Mouse (Mus musculus): Measurements from ENCODE around the gene Trappc4. TPM values are rescaled to one million over a fixed set of nuclear protein-coding genes. Genes with fewer than 3 reads are reported as not detected.
"Not testable (repeated sequence)": the region's sequence is repeated elsewhere in the genome, so short reads cannot be mapped to it uniquely, and the experiment has no call there.

Trappc4 gene
- polyA plus RNA-seq, 2 experiments, result 26.6 to 44.4 TPM

GRCm38 (mm10) chr9:44384596-44384995 is 22.8 kb downstream of the Trappc4 start:
- 88% methylated on average over 13 of the region's 13 CpGs for WGBS (ENCODE audit: insufficient replicate concordance)
- H3K27ac ChIP-seq, result no peak overlapping the region
- no peaks in the 10 kb centered on the region for H3K9me3 ChIP-seq (ENCODE audit: control insufficient read depth, low read length)
- H3K9ac ChIP-seq (replicated peaks), result no peak overlapping the region
- peaks cover 61% of the 10 kb centered on the region for H3K36me3 ChIP-seq (replicated peaks; ENCODE audit: control insufficient read depth, insufficient read depth, low read depth)
- no peaks in the 10 kb centered on the region for H3K27me3 ChIP-seq (ENCODE audit: control insufficient read depth, insufficient read depth, low read length)
- DNase-seq (ENCODE audit: low read depth in 3 of 3, low spot score in 3 of 3) (no peak), ATAC-seq (ENCODE audit: insufficient read depth) (no peak)
- H3K4me3 ChIP-seq (ENCODE audit: insufficient read depth in 1 of 2, low read depth in 2 of 2, low read length in 2 of 2), result no peak overlapping the region
- H3K4me2 ChIP-seq (ENCODE audit: low read depth), result no peak overlapping the region
- H3K4me1 ChIP-seq (replicated peaks; ENCODE audit: control insufficient read depth in 2 of 2, insufficient read depth in 2 of 2, low read length in 1 of 2), result peaks cover 9 to 10% of the 10 kb centered on the region in 2 experiments
- TF ChIP-seq EP300 (IDR thresholded peaks at IDR 0.05; ENCODE audit: low read depth) (no peak), CTCF (IDR thresholded peaks at IDR 0.05; ENCODE audit: low read depth) (no peak)

DNA sequence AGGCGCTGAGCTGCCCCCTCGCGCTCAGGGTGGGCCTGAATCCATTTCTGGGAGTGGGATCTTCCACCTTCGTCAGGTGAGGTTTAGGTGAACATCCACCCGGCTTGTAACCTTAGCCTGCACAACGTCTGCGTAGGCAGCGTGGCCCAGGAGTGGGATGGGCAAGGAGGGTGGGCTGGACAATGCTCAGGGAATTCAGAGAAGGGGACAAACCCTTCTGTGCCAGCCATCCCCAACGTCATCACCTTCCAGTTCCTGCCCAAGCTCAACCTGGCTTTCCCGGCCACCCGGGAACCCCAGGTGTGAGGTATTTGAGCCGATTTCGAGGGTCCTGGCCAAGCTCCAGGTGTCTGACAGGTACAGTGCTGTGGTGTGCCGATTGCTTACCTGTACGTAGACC is 27.5 kb downstream of the Trappc4 start:
- peak; percentile 11; the same call in 1 of the 2 replicates for ATAC-seq (ENCODE audit: insufficient read depth)
- H3K27me3 ChIP-seq (ENCODE audit: control insufficient read depth, insufficient read depth, low read length), result no peaks in the 10 kb centered on the region

GRCm38 (mm10) chr9:44379054-44379834 is 28.2 kb downstream of the Trappc4 start, which contains the start of gene Hyou1:
Hyou1 (plus strand) TSS chr9:44379490.
- Histone ChIP-seq H3K27ac (peak within 1 kb of the TSS; percentile 86), H3K4me2 (ENCODE audit: low read depth) (peak within 1 kb of the TSS; percentile 99), H3K4me1 (replicated peaks; ENCODE audit: control insufficient read depth in 2 of 2, insufficient read depth in 2 of 2, low read length in 1 of 2) (peaks cover 15 to 18% of the 10 kb centered on the region in 2 experiments), H3K4me3 (ENCODE audit: insufficient read depth in 1 of 2, low read depth in 2 of 2, low read length in 2 of 2) (peak within 1 kb of the TSS; percentile 82 to 92), H3K9me3 (ENCODE audit: control insufficient read depth, low read length) (no peaks in the 10 kb centered on the region), H3K36me3 (replicated peaks; ENCODE audit: control insufficient read depth, insufficient read depth, low read depth) (peaks cover 27% of the 10 kb centered on the region), H3K9ac (replicated peaks) (peak within 1 kb of the TSS; percentile 90), H3K27me3 (ENCODE audit: control insufficient read depth, insufficient read depth, low read length) (no peaks in the 10 kb centered on the region)
- under 1% methylated on average over 83 of the region's 83 CpGs for WGBS (ENCODE audit: insufficient replicate concordance)
- 0 out of 2 replicates have a peak, but pooled peaks have one; percentile 17 for TF ChIP-seq EP300 (IDR thresholded peaks at IDR 0.05; ENCODE audit: low read depth)
- TF ChIP-seq CTCF (IDR thresholded peaks at IDR 0.05; ENCODE audit: low read depth), result peak; percentile 35; the same call in 1 of the 2 replicates
- ATAC-seq (ENCODE audit: insufficient read depth), result peak; percentile 94
- peak; percentile 93 to 94 (median 93) for DNase-seq (ENCODE audit: low read depth in 3 of 3, low spot score in 3 of 3)

More for the DNA sequence above, 27.5 kb downstream of the Trappc4 start:
- H3K27ac ChIP-seq, result peak overlapping the region; percentile 68
- DNase-seq (ENCODE audit: low read depth in 3 of 3, low spot score in 3 of 3), result no peak
- WGBS (ENCODE audit: insufficient replicate concordance), result 7% methylated on average over 15 of the region's 15 CpGs
- TF ChIP-seq EP300 (IDR thresholded peaks at IDR 0.05; ENCODE audit: low read depth) (no peak), CTCF (IDR thresholded peaks at IDR 0.05; ENCODE audit: low read depth) (no peak)
- H3K36me3 ChIP-seq (replicated peaks; ENCODE audit: control insufficient read depth, insufficient read depth, low read depth), result peaks cover 32% of the 10 kb centered on the region
- no peaks in the 10 kb centered on the region for H3K9me3 ChIP-seq (ENCODE audit: control insufficient read depth, low read length)
- H3K4me2 ChIP-seq (ENCODE audit: low read depth), result peak overlapping the region; percentile 99
- H3K4me3 ChIP-seq (ENCODE audit: insufficient read depth in 1 of 2, low read depth in 2 of 2, low read length in 2 of 2), result peak overlapping the region; percentile 82 to 92
- H3K9ac ChIP-seq (replicated peaks), result peak overlapping the region; percentile 90
- H3K4me1 ChIP-seq (replicated peaks; ENCODE audit: control insufficient read depth in 2 of 2, insufficient read depth in 2 of 2, low read length in 1 of 2), result peaks cover 15 to 18% of the 10 kb centered on the region in 2 experiments

DNA sequence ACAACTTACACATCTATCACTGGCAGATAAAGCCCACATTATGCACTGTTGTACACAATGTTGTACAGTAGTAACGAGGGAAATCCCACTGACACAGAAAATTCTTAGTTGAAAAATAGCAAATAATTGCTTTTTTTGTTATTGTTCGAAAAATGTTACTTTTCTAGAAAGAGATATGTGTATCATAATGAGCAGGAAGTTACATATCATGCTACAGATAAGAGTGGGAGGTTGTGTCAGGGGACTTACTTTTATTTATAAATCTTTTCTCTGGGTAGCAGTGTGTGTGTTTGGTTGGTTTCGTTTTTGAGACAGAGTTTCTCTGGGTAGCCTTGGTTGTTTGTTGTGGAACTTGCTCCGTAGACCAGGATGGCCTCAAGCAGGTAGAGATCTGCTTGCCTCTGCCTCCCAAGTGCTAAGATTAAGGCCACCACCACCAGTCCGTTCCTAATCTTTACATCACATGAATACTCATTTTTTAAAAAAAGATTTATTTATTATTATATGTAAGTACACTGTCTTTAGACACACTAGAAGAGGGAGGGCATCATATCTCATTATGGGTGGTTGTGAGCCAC is 29.2 kb downstream of the Trappc4 start:
- peaks cover 15 to 24% of the 10 kb centered on the region in 2 experiments for H3K4me1 ChIP-seq (replicated peaks; ENCODE audit: control insufficient read depth in 2 of 2, insufficient read depth in 2 of 2, low read length in 1 of 2)
- H3K4me2 ChIP-seq (ENCODE audit: low read depth), result peak overlapping the region; percentile 72
- TF ChIP-seq EP300 (IDR thresholded peaks at IDR 0.05; ENCODE audit: low read depth), result no peak
- DNase-seq (ENCODE audit: low read depth in 3 of 3, low spot score in 3 of 3), result no peak
- peak overlapping the region; percentile 78 to 92 for H3K4me3 ChIP-seq (ENCODE audit: insufficient read depth in 1 of 2, low read depth in 2 of 2, low read length in 2 of 2)
- peaks cover 24% of the 10 kb centered on the region for H3K36me3 ChIP-seq (replicated peaks; ENCODE audit: control insufficient read depth, insufficient read depth, low read depth)
- H3K27me3 ChIP-seq (ENCODE audit: control insufficient read depth, insufficient read depth, low read length), result no peaks in the 10 kb centered on the region
- H3K9me3 ChIP-seq (ENCODE audit: control insufficient read depth, low read length), result no peaks in the 10 kb centered on the region
- WGBS (ENCODE audit: insufficient replicate concordance), result 38% methylated on average over 5 of the region's 5 CpGs
- H3K9ac ChIP-seq (replicated peaks), result peak overlapping the region; percentile 83
- ATAC-seq (ENCODE audit: insufficient read depth), result no peak
- peak overlapping the region; percentile 86 for H3K27ac ChIP-seq

GRCm38 (mm10) chr9:44377335-44377734 is 30.1 kb downstream of the Trappc4 start:
- ATAC-seq (ENCODE audit: insufficient read depth); H3K27ac ChIP-seq; H3K9me3 ChIP-seq (ENCODE audit: control insufficient read depth, low read length); H3K4me3 ChIP-seq (ENCODE audit: insufficient read depth in 1 of 2, low read depth in 2 of 2, low read length in 2 of 2); H3K27me3 ChIP-seq (ENCODE audit: control insufficient read depth, insufficient read depth, low read length); DNase-seq (ENCODE audit: low read depth in 3 of 3, low spot score in 3 of 3); H3K9ac ChIP-seq (replicated peaks): not testable (repeated sequence)
- peaks cover 15% of the 10 kb centered on the region for H3K36me3 ChIP-seq (replicated peaks; ENCODE audit: control insufficient read depth, insufficient read depth, low read depth)
- H3K4me2 ChIP-seq (ENCODE audit: low read depth), result peak overlapping the region; percentile 72; the same call in 1 of the 2 replicates
- H3K4me1 ChIP-seq (replicated peaks; ENCODE audit: control insufficient read depth in 2 of 2, insufficient read depth in 2 of 2, low read length in 1 of 2), result peaks cover 15 to 24% of the 10 kb centered on the region in 2 experiments
- 55% methylated on average over 2 of the region's 2 CpGs for WGBS (ENCODE audit: insufficient replicate concordance)

Data from liver, embryonic 14.5 days (tissue).